In the genomic region with DNA sequence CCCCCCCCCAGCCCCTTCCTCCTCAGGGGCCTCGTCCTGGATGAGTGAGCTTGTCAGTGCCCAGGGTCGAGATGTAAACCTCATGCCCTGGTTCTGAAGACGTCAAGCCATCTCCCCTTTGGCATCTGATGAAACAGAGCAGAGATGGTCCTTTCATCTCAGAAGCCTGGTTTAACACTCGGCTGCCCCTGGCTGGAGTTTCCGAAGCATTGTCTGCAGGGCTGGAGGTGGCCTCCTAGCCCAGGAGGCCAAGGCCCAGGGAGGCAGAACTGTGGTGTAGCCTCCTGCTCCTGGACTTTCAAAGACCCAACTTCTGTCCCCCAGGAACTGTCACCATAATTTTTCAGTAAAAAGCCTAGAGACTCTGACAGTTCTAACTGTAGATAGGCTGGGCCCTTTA, we compare ENCODE assay signal across 9 mouse cellular contexts.
"Had no signal": no experiment of that assay in that cellular context is flagged by ENCODE, and none has a peak within 500 bp of the region (broad histone marks: within the 10 kb centered on the region; RNA-seq: fewer than 3 reads in every experiment).

No protein-coding gene starts in this region.

- H3K27ac ChIP-seq: kidney, postnatal 0 days; limb, embryonic 13.5 days; liver, embryonic 14.5 days had no signal

- H3K4me3 ChIP-seq: limb, embryonic 13.5 days had no signal

- DNase-seq: lung, adult 18-20 months; lung, postnatal 36 days; right cerebral cortex, postnatal 14 days; thymus, postnatal 4 days had no signal

- H3K9ac ChIP-seq: limb, embryonic 13.5 days; liver, embryonic 14.5 days had no signal

- H3K36me3 ChIP-seq: limb, embryonic 13.5 days had no signal

- H3K27me3 ChIP-seq: limb, embryonic 13.5 days had no signal

- ATAC-seq: lung, postnatal 0 days; midbrain, embryonic 16.5 days had no signal

- H3K4me2 ChIP-seq: limb, embryonic 13.5 days had no signal

- H3K9me3 ChIP-seq: limb, embryonic 13.5 days had no signal
